In the genomic region with DNA sequence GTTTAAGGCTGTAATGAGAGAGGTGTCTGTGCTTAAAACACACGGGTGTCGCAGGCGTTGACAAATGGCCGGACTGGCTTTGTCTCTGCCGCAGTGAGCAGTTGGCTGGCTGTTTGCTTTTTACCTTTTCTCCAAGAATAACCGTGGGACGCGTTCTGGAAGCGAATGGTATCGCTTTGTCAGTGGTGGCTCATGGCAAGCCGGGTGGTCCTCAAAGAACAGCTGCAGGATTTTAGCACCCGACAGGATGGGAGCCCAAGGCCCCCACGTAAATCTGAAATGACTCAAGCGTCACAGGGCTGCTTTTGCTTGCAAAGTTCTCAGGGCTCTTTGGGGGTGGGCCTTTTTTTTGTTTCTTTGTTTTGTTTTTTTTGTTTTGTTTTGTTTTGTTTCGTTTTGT, we compare ENCODE assay signal across 10 mouse cellular contexts.
DNase-seq lines count a peak whose midpoint lies in the region; ATAC-seq lines count a peak whose summit lies in the region.
"Had no signal": no experiment of that assay in that cellular context is flagged by ENCODE, and none has a peak within 500 bp of the region (broad histone marks: within the 10 kb centered on the region; RNA-seq: fewer than 3 reads in every experiment).

No protein-coding gene starts in this region.

- H3K9me3 ChIP-seq in kidney, embryonic 14.5 days (ENCODE audit: control insufficient read depth, low read length): peaks cover 2% of the 10 kb centered on the region; the same call in 1 of the 2 replicates
- no peaks in the 10 kb centered on the region for H3K9me3 ChIP-seq in forebrain, embryonic 15.5 days
- no peaks in the 10 kb centered on the region for H3K9me3 ChIP-seq in hindbrain, embryonic 16.5 days (ENCODE audit: control insufficient read depth, low read length)

- H3K4me3 ChIP-seq in kidney, embryonic 14.5 days (ENCODE audit: low read length): no peak overlapping the region; the same call in 1 of the 2 replicates
- no peak overlapping the region for H3K4me3 ChIP-seq in forebrain, embryonic 15.5 days
- H3K4me3 ChIP-seq in hindbrain, embryonic 16.5 days (ENCODE audit: low read length): no peak overlapping the region
- H3K4me3 ChIP-seq: heart, adult 2 months; layer of hippocampus, adult 2 months had no signal

- peaks cover 19% of the 10 kb centered on the region for H3K4me1 ChIP-seq in kidney, embryonic 14.5 days (ENCODE audit: control insufficient read depth, insufficient read depth, low read length)
- H3K4me1 ChIP-seq in forebrain, embryonic 15.5 days: peaks cover 13% of the 10 kb centered on the region
- peaks cover 8% of the 10 kb centered on the region for H3K4me1 ChIP-seq in hindbrain, embryonic 16.5 days (ENCODE audit: control insufficient read depth, insufficient read depth, low read depth, low read length)

- H3K27ac ChIP-seq in kidney, embryonic 14.5 days (ENCODE audit: low read depth, low read length): peak overlapping the region; percentile 47; the same call in 1 of the 2 replicates
- H3K27ac ChIP-seq in forebrain, embryonic 15.5 days (replicated peaks): no peak overlapping the region
- peak overlapping the region; percentile 72; the same call in 1 of the 2 replicates for H3K27ac ChIP-seq in hindbrain, embryonic 16.5 days (ENCODE audit: low read depth, low read length)
- H3K27ac ChIP-seq: heart, adult 2 months; layer of hippocampus, adult 2 months had no signal

- no peaks in the 10 kb centered on the region for H3K27me3 ChIP-seq in kidney, embryonic 14.5 days (ENCODE audit: control insufficient read depth, insufficient read depth, low read length)
- no peaks in the 10 kb centered on the region for H3K27me3 ChIP-seq in forebrain, embryonic 15.5 days
- no peaks in the 10 kb centered on the region for H3K27me3 ChIP-seq in hindbrain, embryonic 16.5 days (replicated peaks; ENCODE audit: control insufficient read depth, insufficient read depth, low read length)
- H3K27me3 ChIP-seq: CH12.LX had no signal

- no peaks in the 10 kb centered on the region for H3K36me3 ChIP-seq in kidney, embryonic 14.5 days (ENCODE audit: control insufficient read depth, insufficient read depth, low read length)
- H3K36me3 ChIP-seq in forebrain, embryonic 15.5 days: no peaks in the 10 kb centered on the region
- no peaks in the 10 kb centered on the region for H3K36me3 ChIP-seq in hindbrain, embryonic 16.5 days (ENCODE audit: control insufficient read depth, insufficient read depth, low read length)

- peak; percentile 75 for ATAC-seq in kidney, embryonic 14.5 days (ENCODE audit: low FRiP score, low TSS enrichment)
- ATAC-seq in forebrain, embryonic 15.5 days (replicated peaks): no peak
- ATAC-seq in hindbrain, embryonic 16.5 days: no peak

- 13% methylated on average over 15 of the region's 15 CpGs for WGBS in kidney, embryonic 14.5 days
- WGBS in forebrain, embryonic 15.5 days: 51% methylated on average over 15 of the region's 15 CpGs
- 49% methylated on average over 15 of the region's 15 CpGs for WGBS in hindbrain, embryonic 16.5 days

- H3K9ac ChIP-seq in kidney, embryonic 14.5 days (ENCODE audit: low read depth, low read length): no peak overlapping the region
- no peak overlapping the region for H3K9ac ChIP-seq in forebrain, embryonic 15.5 days (replicated peaks)
- H3K9ac ChIP-seq in hindbrain, embryonic 16.5 days (ENCODE audit: low read depth, low read length): peak overlapping the region; percentile 35; the same call in 1 of the 2 replicates

- peak overlapping the region; percentile 42 for H3K4me2 ChIP-seq in kidney, embryonic 14.5 days (replicated peaks; ENCODE audit: low read depth, low read length)
- H3K4me2 ChIP-seq in forebrain, embryonic 15.5 days (replicated peaks): peak overlapping the region; percentile 24; the same call in 1 of the 2 replicates
- H3K4me2 ChIP-seq in hindbrain, embryonic 16.5 days (ENCODE audit: low read length): peak overlapping the region; percentile 29

- no peak for DNase-seq in kidney, adult 8-10 months
- peak; percentile 58 for DNase-seq in mesoderm, embryonic 11.5 days (ENCODE audit: low read depth, low spot score)
- no peak for DNase-seq in gastrocnemius, postnatal 4 days (ENCODE audit: low spot score in 2 of 2)
- DNase-seq in cerebellum, postnatal 10 days: no peak
- DNase-seq: heart, adult 2 months had no signal
